Mouse (Mus musculus) hindbrain, postnatal 0 days (tissue): ENCODE results near the gene 2610318N02Rik. TPM values are rescaled to one million over a fixed set of nuclear protein-coding genes. Genes with fewer than 3 reads are reported as not detected.

Source experiments
- ATAC-seq: fragments of 200-750 bp; cut with Nextera tagmentation; 2 replicates; pipeline ENCODE4 v1.8.0; 2017; ENCODE audit warnings: mild to moderate bottlenecking, moderate TSS enrichment, moderate library complexity
- DNase-seq: peaks from one replicate; pipeline ENCODE4 v3.0.0-alpha.2; 2015; ENCODE audit warnings: low spot score
- H3K27ac ChIP-seq: fragments of 300-500 bp; sonication (generic); 2 replicates; pipeline ENCODE4 v1.5.1; 2014; ENCODE audit warnings: mild to moderate bottlenecking
- H3K27me3 ChIP-seq: fragments of 300-500 bp; sonication (generic); 2 replicates; pipeline ENCODE4 v1.6.1; 2014; ENCODE audit warnings: low read length, mixed read lengths; ENCODE audit not compliant: insufficient read depth
- H3K36me3 ChIP-seq: fragments of 300-500 bp; sonication (generic); 2 replicates; pipeline ENCODE4 v1.6.1; 2014; ENCODE audit warnings: low read length, mixed read lengths; ENCODE audit not compliant: insufficient read depth
- H3K4me1 ChIP-seq: fragments of 300-500 bp; sonication (generic); 2 replicates; pipeline ENCODE4 v1.6.1; 2014; ENCODE audit warnings: antibody characterized with exemption, low read length, mixed read lengths; ENCODE audit not compliant: insufficient read depth
- H3K4me2 ChIP-seq: fragments of 300-500 bp; sonication (generic); 2 replicates; pipeline ENCODE4 v1.6.1; 2014; ENCODE audit warnings: low read depth, mild to moderate bottlenecking, low read length, moderate library complexity, mixed read lengths
- H3K4me3 ChIP-seq: fragments of 300-500 bp; sonication (generic); 2 replicates; pipeline ENCODE4 v1.5.1; 2014; ENCODE audit warnings: low read length
- H3K9ac ChIP-seq: fragments of 300-500 bp; sonication (generic); replicated peaks from 2 replicates; pipeline ENCODE4 v1.6.1; 2014; ENCODE audit warnings: mild to moderate bottlenecking, low read length, moderate library complexity, mixed read lengths
- H3K9me3 ChIP-seq: fragments of 300-500 bp; sonication (generic); 2 replicates; pipeline ENCODE4 v1.6.1; 2016; ENCODE audit warnings: low read length, mixed read lengths
- CTCF ChIP-seq: IDR thresholded peaks from 2 replicates; pipeline ENCODE4 v1.5.1; 2016; ENCODE audit warnings: antibody characterized with exemption, control low read depth, low read depth
- WGBS: fragments of 180-500 bp; shearing (Covaris S2); extraction: QIAGEN DNeasy Blood & Tissue Kit; methylation state at CpG from one replicate; pipeline ENCODE4 v1.1.7; 2014; 5-methylcytosine and 5-hydroxymethylcytosine counted together
- polyA plus RNA-seq: library from polyadenylated mRNA; unstranded; fragments of >200 nt; fragmentation: Nextera tagmentation; extraction: Ambion mirVana; gene quantifications from 2 replicates; pipeline ENCODE4 v1.2.1, GENCODE M21; 2015
- total RNA-seq: library from RNA; depleted of rRNA; stranded (reverse); fragments of >200 nt; gene quantifications from 2 replicates; pipeline ENCODE4 v1.2.3, GENCODE M21; 2014

The 2610318N02Rik gene
- total and polyA plus RNA-seq, 2 experiments from 2014 or later = 4.2 to 8.2 TPM

DNA sequence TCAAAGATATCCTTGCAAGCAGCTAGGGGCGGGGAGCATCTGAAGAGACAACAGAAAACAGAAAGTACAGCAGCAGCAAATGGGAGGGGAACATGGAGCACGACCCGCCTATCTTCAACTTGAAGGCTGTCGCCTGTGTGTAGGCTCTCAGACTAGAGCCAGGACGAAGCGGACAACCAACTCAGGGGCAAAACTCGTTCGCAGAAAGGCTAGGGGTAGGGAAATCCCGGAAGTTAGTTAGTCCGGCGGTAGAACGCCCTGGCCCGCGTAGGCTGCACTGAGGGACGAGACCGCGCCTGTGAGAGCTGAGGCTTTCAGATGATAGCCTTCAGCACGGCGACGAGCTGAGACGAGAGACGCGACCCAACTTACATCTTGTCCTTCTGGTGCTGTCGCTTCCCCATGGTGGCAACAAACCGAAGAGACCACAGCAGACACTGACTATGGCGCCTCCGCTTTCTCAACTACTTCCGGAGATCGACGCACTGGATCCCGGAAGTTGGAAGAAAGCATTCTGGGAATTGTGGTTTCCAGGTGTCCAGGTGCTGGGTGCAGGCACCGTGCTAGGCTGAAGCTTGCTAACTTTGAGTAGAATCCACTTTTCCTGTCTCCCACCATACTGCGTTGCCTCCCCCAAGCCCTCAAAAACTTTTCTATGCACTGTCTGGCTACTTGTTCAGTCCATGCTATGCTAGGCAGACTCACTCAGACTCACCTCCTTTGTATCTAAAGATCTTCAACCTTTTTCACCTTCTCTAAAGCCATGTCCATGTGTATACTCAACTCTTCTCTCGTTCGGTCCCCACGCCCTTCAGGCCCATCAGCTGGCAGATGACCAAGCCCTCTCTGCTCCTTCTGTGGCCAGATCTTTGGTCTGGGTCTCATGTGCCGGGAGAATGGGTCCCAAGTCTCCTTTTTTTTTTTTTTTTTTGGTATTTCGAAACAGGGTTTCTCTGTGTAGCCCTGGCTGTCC, 13.9 kb downstream of the 2610318N02Rik start, which contains the start of gene Ppil2:
Gene Ppil2, minus strand, starts transcription at position 487 of the 973 bp plus-strand sequence.
- H3K4me2 ChIP-seq = peak within 1 kb of the TSS; percentile 79
- peak; percentile 90 for DNase-seq

DNA sequence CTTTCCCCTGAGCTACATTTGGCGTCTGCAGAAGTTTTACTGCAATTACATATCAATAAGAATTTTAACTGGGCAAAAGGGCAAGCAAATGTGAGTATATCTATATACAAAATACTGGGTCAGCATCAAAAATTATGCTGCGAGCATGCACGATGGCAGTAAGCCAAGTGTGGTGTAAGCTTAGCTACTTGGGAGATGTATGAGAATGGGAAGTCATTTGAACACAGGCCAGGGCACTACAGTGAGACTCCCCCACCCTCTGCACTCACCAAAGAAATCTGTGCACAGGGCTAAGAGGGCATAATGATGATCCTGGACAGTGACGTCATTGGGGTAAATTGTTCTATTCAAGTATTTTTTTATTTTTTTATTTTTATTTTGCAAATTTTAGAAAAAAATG, 20.4 kb downstream of the 2610318N02Rik start:
- 62% methylated on average over 4 of the region's 4 CpGs for WGBS
- Histone ChIP-seq H3K9me3 (no peaks in the 10 kb centered on the region), H3K36me3 (peaks cover 48% of the 10 kb centered on the region), H3K4me3 (no peak overlapping the region), H3K9ac (no peak overlapping the region), H3K4me2 (no peak overlapping the region), H3K4me1 (no peaks in the 10 kb centered on the region), H3K27me3 (no peaks in the 10 kb centered on the region), H3K27ac (no peak overlapping the region)
- ATAC-seq (no peak), DNase-seq (no peak)
- no peak for TF ChIP-seq CTCF

More for the DNA sequence above, 13.9 kb downstream of the 2610318N02Rik start, which contains the start of gene Ppil2:
- Histone ChIP-seq H3K4me1 (peaks cover 5% of the 10 kb centered on the region), H3K9ac (peak within 1 kb of the TSS; percentile 74), H3K27me3 (no peaks in the 10 kb centered on the region), H3K9me3 (no peaks in the 10 kb centered on the region), H3K36me3 (peaks cover 13% of the 10 kb centered on the region), H3K27ac (peak within 1 kb of the TSS; percentile 37; the same call in 1 of the 2 replicates), H3K4me3 (peak within 1 kb of the TSS; percentile 85)
- 8% methylated on average over 37 of the region's 38 CpGs for WGBS
- peak; percentile 87 for ATAC-seq
- no peak for TF ChIP-seq CTCF

DNA sequence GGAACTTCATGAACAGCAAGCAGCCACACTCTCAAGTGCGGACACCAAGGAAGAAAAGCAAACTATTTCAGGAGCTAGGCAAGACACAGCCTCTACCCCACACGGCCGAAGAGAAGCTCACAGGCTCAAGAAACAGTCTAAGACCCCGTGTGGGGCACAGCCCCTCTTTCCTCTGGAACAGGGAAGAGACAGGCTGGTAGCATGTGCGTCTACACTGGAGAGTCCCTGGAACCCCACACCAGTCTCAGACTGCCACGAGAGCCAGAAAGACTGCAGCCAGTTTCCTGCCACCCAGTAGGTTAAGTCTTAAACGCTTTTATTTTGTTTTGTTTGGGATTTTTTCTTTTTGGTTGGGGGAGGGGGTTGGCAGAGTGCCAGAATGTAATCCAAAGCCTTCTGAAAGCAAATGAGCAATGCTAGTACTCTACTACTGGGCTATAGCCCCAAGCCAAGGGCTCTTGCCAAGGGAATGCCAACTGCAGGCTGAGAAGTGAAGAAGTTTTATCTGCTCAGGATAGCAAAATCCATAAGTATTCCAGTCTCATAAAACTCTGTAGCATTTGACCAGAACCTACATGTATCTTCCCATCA, 22.2 kb downstream of the 2610318N02Rik start:
- peak; percentile 70; the same call in 1 of the 2 replicates for ATAC-seq
- H3K9me3 ChIP-seq = no peaks in the 10 kb centered on the region
- H3K4me2 ChIP-seq = no peak overlapping the region
- H3K36me3 ChIP-seq = peaks cover 59% of the 10 kb centered on the region
- 55% methylated on average over 7 of the region's 7 CpGs for WGBS
- H3K9ac ChIP-seq = no peak overlapping the region
- H3K27ac ChIP-seq = no peak overlapping the region
- no peak for TF ChIP-seq CTCF
- H3K4me3 ChIP-seq = no peak overlapping the region
- H3K4me1 ChIP-seq = no peaks in the 10 kb centered on the region
- peak; percentile 54 for DNase-seq
- no peaks in the 10 kb centered on the region for H3K27me3 ChIP-seq

DNA sequence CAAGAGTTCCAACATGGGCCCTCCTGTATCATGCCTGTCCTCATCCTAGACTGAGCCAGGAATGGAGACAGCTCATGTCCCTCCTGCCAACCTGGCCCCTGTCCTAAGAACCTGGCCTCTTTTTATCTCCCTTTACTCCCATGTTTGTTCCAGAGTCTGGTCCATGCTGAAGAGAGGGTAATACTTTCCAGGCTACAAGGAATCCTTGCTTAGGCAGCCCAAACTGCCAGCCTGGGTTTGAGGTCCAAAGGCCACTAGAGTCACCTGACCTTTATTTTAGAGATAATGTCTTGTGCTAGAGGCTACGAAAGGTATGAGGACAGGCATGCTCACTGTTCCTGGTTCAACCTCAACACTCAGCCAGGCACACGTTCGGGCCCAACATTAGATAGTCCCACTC, 28.0 kb downstream of the 2610318N02Rik start:
- Histone ChIP-seq H3K4me1 (no peaks in the 10 kb centered on the region), H3K27ac (no peak overlapping the region), H3K9me3 (no peaks in the 10 kb centered on the region), H3K4me3 (no peak overlapping the region), H3K9ac (no peak overlapping the region), H3K4me2 (no peak overlapping the region), H3K36me3 (peaks cover 60% of the 10 kb centered on the region), H3K27me3 (no peaks in the 10 kb centered on the region)
- WGBS = 97% methylated on average over 3 of the region's 3 CpGs
- no peak for ATAC-seq
- no peak for DNase-seq
- TF ChIP-seq CTCF = no peak

DNA sequence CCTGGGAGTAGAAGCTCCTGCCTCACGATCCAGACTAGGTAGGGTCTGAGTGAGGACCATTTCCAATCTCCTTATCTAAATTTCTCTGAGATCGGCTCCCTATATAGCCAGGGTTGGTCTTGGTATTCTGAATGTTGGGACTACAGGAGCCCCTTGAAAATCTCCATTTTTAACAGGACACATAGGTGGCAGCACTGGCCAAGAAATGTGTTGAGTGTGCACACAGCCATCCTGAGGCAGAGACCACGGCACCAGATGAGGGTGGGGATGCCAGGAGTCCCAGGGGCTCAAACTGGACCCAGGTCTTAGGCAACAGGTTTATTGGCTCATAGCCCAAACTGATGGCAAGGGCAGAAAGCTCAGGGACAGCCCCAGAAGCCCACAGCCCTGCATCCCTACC, 36.6 kb downstream of the 2610318N02Rik start:
- Histone ChIP-seq H3K9me3 (no peaks in the 10 kb centered on the region), H3K4me3 (no peak overlapping the region), H3K9ac (no peak overlapping the region), H3K27ac (no peak overlapping the region), H3K27me3 (no peaks in the 10 kb centered on the region), H3K36me3 (peaks cover 63% of the 10 kb centered on the region), H3K4me1 (no peaks in the 10 kb centered on the region), H3K4me2 (no peak overlapping the region)
- WGBS = 62% methylated on average over 3 of the region's 3 CpGs
- ATAC-seq = peak; percentile 40
- peak; percentile 54 for DNase-seq
- TF ChIP-seq CTCF = peak; percentile 45; the same call in 1 of the 2 replicates

DNA sequence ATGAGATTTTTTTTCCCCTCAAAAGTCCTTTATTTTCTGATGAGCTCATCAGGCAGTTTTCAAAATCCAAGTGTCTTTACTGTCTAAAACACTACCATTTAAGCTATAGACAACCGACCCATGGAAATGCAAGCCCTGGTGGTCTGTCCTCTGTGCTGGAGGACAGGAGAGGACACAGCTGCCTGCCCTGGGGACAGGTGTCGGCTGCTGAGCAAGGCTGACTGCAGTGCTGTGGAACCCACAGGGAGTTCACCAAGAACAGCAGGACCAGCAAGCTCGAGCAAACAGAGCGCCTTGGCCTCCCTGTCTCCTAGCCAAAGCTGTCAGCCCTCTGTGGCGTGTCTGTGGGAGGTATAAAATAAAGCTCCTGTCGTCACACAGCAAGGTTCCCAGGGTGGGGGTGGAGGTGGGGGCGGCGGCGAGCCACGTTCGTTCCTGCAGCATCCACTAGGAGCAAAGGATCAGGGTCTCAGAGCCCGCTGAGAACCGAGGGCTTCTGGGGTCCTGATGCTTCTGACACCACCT, 38.2 kb downstream of the 2610318N02Rik start:
- no peaks in the 10 kb centered on the region for H3K4me1 ChIP-seq
- peaks cover 68% of the 10 kb centered on the region for H3K36me3 ChIP-seq
- H3K4me2 ChIP-seq = no peak overlapping the region
- H3K9ac ChIP-seq = no peak overlapping the region
- DNase-seq (no peak), ATAC-seq (no peak)
- WGBS = 62% methylated on average over 13 of the region's 13 CpGs
- H3K4me3 ChIP-seq = no peak overlapping the region
- no peaks in the 10 kb centered on the region for H3K9me3 ChIP-seq
- no peak for TF ChIP-seq CTCF
- no peaks in the 10 kb centered on the region for H3K27me3 ChIP-seq
- H3K27ac ChIP-seq = no peak overlapping the region
